Mouse (Mus musculus): ENCODE results near the gene Zcchc10. TPM values are rescaled to one million over a fixed set of nuclear protein-coding genes. Genes with fewer than 3 reads are reported as not detected.
"Not testable (repeated sequence)": the region's sequence is repeated elsewhere in the genome, so short reads cannot be mapped to it uniquely, and the experiment has no call there.

Gene Zcchc10
- polyA plus RNA-seq, 1 experiment from 2014 or later: 14.4 TPM

- no peaks in the 10 kb centered on the region for H3K27me3 ChIP-seq
- no peak for ATAC-seq
- TF ChIP-seq CTCF (IDR thresholded peaks at IDR 0.05): no peak
- ChIA-PET POLR2A (interaction anchor here (0.5 to 1.3 kb wide), 3 partner anchors 10 to 954 kb away, joined by 3 to 8 read pairs (median 5); partner anchors contain the start of genes Vdac1 and Zcchc10), CTCF (interaction anchor here (1.2 to 1.3 kb wide), 2 partner anchors 10 to 11 kb away, joined by 3 to 7 read pairs; partner anchors contain the start of gene Zcchc10)
- in situ Hi-C loops (cut with MboI; ENCODE audit: low pct_unique_long_range_greater_than_20kb): no loop called here
- no peak for DNase-seq (ENCODE audit: low read depth, low spot score)
These were observed 9.7 kb upstream of the Zcchc10 start for GRCm38 (mm10) chr11:53314770-53315173.

- no peak for TF ChIP-seq CTCF (IDR thresholded peaks at IDR 0.05)
- ChIA-PET POLR2A (interaction anchor here (0.6 to 0.9 kb wide), 2 partner anchors 9 to 19 kb away, joined by 3 to 4 read pairs; no protein-coding TSS in a partner anchor), CTCF (interaction anchor here (1.3 kb wide), 1 partner anchor 10 kb away, joined by 5 read pairs; no protein-coding TSS in a partner anchor)
- DNase-seq (ENCODE audit: low read depth, low spot score) (no peak), ATAC-seq (no peak)
- no peaks in the 10 kb centered on the region for H3K27me3 ChIP-seq
- in situ Hi-C loops (cut with MboI; ENCODE audit: low pct_unique_long_range_greater_than_20kb): no loop called here
These were observed 7.5 kb upstream of the Zcchc10 start for GRCm38 (mm10) chr11:53316996-53317395.

- ChIA-PET POLR2A (no interaction called here), CTCF (no interaction called here)
These were observed 6.4 kb upstream of the Zcchc10 start for GRCm38 (mm10) chr11:53318041-53318440.

DNA sequence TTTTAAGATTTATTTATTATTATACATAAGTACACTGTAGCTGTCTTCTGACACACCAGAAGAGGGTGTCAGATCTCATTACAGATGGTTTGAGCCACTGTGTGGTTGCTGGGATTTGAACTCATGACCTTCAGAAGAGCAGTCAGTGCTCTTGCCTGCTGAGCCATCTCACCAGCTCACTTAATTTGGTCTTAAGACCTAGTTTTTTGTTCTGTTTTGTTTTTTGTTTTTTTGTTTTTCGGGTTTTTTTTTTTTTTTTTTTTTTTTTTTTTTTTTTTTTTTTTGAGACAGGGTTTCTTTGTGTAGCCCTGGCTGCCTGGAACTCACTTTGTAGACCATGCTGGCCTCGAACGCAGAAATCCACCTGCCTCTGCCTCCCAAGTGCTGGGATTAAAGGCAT, 5.9 kb upstream of the Zcchc10 start:
- H3K27me3 ChIP-seq; ATAC-seq; in situ Hi-C loops (cut with MboI; ENCODE audit: low pct_unique_long_range_greater_than_20kb): not testable (repeated sequence)

More at GRCm38 (mm10) chr11:53318041-53318440, 6.4 kb upstream of the Zcchc10 start:
- no peak for ATAC-seq
- in situ Hi-C loops (cut with MboI; ENCODE audit: low pct_unique_long_range_greater_than_20kb): no loop called here
- DNase-seq (ENCODE audit: low read depth, low spot score): no peak
- H3K27me3 ChIP-seq: no peaks in the 10 kb centered on the region
- no peak for TF ChIP-seq CTCF (IDR thresholded peaks at IDR 0.05)

DNA sequence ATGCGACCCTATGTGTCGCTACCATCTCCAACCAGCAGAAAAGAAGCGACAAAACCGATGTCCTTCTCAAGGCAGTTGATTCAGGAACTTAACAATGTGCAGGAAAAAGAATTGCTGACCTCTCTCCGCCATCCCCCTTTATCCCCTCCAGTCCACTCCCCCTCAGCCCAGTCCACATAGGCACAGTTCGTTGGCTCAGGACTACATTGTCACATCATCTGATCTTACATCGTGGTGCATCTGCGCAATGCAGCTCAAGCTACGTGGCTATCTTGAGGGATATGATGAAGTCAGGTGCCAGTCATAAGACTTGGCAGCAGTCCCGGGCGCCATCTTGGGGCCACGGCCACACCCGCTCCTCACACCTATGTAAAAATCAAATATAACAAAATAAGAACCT, 4.6 kb upstream of the Zcchc10 start:
- DNase-seq (ENCODE audit: low read depth, low spot score); POLR2A ChIA-PET; H3K27me3 ChIP-seq; ATAC-seq; in situ Hi-C loops (cut with MboI; ENCODE audit: low pct_unique_long_range_greater_than_20kb); CTCF ChIA-PET: not testable (repeated sequence)

More for the DNA sequence above, 5.9 kb upstream of the Zcchc10 start:
- DNase-seq (ENCODE audit: low read depth, low spot score); CTCF ChIA-PET; POLR2A ChIA-PET: not testable (repeated sequence)

DNA sequence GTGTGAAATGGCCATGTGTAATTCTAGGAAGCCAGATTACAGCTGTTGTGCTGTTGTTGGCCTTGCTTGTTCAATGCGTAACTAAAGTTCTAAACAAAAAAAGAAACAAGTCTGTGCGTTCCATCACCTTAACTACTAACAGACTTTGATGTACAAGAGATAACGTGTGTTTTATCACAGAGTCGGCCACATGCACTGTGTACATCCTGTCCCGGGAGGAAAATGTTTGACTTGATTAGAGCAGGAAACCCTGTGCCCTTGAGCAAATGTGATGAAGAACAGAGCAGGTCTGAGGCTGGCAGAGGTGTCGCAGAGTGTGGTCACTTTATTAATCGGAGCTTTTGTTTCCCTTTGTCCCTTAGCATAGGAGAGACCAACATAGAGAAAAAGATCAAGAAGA, 5.8 kb downstream of the Zcchc10 start:
- no peaks in the 10 kb centered on the region for H3K27me3 ChIP-seq
- ChIA-PET CTCF (interaction anchor here (0.6 kb wide), 1 partner anchor 17 kb away, joined by 3 read pairs; no protein-coding TSS in a partner anchor), POLR2A (no interaction called here)
- in situ Hi-C loops (cut with MboI; ENCODE audit: low pct_unique_long_range_greater_than_20kb): no loop called here
- no peak for TF ChIP-seq CTCF (IDR thresholded peaks at IDR 0.05)
- no peak for DNase-seq (ENCODE audit: low read depth, low spot score)
- ATAC-seq: no peak

GRCm38 (mm10) chr11:53331121-53331520, 6.6 kb downstream of the Zcchc10 start:
- H3K27me3 ChIP-seq: no peaks in the 10 kb centered on the region
- in situ Hi-C loops (cut with MboI; ENCODE audit: low pct_unique_long_range_greater_than_20kb): no loop called here
- ATAC-seq (no peak), DNase-seq (ENCODE audit: low read depth, low spot score) (no peak)
- ChIA-PET POLR2A (interaction anchor here (0.6 kb wide), 1 partner anchor 14 kb away, joined by 3 read pairs; no protein-coding TSS in a partner anchor), CTCF (no interaction called here)
- TF ChIP-seq CTCF (IDR thresholded peaks at IDR 0.05): no peak

DNA sequence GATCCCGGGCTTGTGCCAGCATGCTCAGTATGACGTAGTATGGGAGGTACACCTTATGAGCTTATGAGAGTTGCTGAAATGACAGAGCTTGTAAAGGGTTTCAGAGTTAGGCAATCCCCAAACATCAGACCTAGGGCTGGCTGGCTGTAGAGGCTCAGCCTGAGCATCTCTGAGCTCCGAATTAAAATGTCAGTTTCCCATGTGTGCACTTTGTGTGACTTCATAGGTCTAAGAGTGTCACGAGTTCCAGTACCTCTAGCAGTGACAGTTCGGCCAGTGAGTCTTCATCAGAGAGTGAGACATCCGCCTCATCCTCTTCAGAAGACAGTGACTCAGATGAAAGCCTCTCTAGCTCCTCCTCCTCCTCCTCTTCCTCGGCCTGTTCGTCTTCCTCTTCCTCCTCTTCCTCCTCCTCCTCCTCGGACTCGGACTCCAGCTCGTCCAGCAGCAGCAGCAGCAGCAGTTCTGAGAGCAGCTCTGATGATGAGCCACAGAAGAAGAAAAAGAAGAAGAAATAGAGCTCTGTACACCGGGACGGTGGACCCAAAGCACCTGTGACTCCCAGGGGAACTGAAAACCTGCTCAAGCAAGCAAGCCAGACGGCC, 7.7 kb downstream of the Zcchc10 start:
- POLR2A ChIA-PET: no interaction called here

DNA sequence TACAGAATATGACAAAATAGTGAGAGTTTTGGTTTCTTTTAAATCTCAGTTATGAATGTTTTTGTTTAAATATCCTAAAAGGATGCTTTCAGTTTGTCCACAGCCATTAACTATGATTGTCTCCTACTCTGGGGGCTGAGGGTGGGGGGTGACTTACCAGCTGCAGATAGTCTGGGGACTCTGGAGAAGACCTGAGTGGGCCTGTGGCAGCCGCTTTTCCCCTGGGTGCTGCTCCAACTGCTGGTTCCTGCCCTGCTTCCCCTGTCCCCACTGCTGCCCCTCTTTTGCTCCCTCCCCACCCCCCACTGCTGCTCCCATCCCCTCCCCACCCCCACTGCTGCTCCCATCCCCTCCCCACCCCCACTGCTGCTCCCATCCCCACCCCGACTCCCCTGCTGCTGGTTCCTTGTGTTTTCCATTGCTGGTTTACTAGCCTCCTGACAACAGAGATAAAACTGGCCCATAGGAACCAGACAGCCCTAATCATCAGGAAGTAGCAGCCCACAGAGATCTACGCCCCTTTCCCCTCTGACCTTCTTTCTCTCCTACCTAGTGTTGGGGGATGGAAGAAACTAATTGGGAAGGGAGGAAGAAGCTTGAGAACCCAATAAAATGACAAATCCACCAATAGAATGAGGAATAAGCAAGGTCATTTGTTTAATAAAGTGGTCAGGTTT, 11.2 kb downstream of the Zcchc10 start:
- no peak for ATAC-seq
- CTCF ChIA-PET: interaction anchor here (1.2 kb wide), 1 partner anchor 10 kb away, joined by 4 read pairs; no protein-coding TSS in a partner anchor
- DNase-seq (ENCODE audit: low read depth, low spot score): no peak
- in situ Hi-C loops (cut with MboI; ENCODE audit: low pct_unique_long_range_greater_than_20kb): no loop called here
- POLR2A ChIA-PET: no interaction called here
- TF ChIP-seq CTCF (IDR thresholded peaks at IDR 0.05): no peak
- no peaks in the 10 kb centered on the region for H3K27me3 ChIP-seq

More for the DNA sequence above, 7.7 kb downstream of the Zcchc10 start:
- in situ Hi-C loops (cut with MboI; ENCODE audit: low pct_unique_long_range_greater_than_20kb): no loop called here
- DNase-seq (ENCODE audit: low read depth, low spot score): no peak
- no peak for ATAC-seq
- no peaks in the 10 kb centered on the region for H3K27me3 ChIP-seq
- TF ChIP-seq CTCF (IDR thresholded peaks at IDR 0.05): no peak
- CTCF ChIA-PET: no interaction called here

DNA sequence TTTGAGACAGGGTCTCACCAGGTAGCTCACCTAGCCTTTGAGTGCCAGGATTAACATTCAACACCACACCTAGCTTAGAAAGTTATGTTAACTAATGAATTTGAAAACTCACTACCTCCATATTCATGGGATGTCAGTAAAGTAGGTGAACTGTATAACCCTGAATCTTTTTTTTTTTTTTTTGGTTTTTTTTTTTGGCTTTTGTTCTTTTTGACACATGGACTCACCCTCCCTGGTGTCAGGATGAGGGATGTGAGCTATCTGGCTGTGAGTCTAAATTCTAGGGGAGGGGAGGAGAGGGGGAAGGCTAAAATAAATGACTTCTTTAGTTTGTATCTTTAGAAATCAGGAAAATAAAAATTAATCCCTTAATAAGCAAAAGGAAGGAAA, 11.7 kb downstream of the Zcchc10 start:
- in situ Hi-C loops (cut with MboI; ENCODE audit: low pct_unique_long_range_greater_than_20kb): no loop called here
- no peaks in the 10 kb centered on the region for H3K27me3 ChIP-seq
- ChIA-PET CTCF (interaction anchor here (1.2 kb wide), 1 partner anchor 10 kb away, joined by 4 read pairs; no protein-coding TSS in a partner anchor), POLR2A (no interaction called here)
- TF ChIP-seq CTCF (IDR thresholded peaks at IDR 0.05): no peak
- ATAC-seq: no peak
- no peak for DNase-seq (ENCODE audit: low read depth, low spot score)

GRCm38 (mm10) chr11:53336924-53337323, 12.4 kb downstream of the Zcchc10 start:
- in situ Hi-C loops (cut with MboI; ENCODE audit: low pct_unique_long_range_greater_than_20kb): no loop called here
- CTCF ChIA-PET: interaction anchor here (1.2 kb wide), 1 partner anchor 11 kb away, joined by 4 read pairs; no protein-coding TSS in a partner anchor
- POLR2A ChIA-PET: no interaction called here

More at GRCm38 (mm10) chr11:53336924-53337323, 12.4 kb downstream of the Zcchc10 start:
- DNase-seq (ENCODE audit: low read depth, low spot score) (no peak), ATAC-seq (no peak)
- H3K27me3 ChIP-seq: no peaks in the 10 kb centered on the region
- TF ChIP-seq CTCF (IDR thresholded peaks at IDR 0.05): no peak

Measured in Patski (cell line).